Mouse (Mus musculus): ENCODE data around the gene Sec14l1.

The Sec14l1 gene

DNA sequence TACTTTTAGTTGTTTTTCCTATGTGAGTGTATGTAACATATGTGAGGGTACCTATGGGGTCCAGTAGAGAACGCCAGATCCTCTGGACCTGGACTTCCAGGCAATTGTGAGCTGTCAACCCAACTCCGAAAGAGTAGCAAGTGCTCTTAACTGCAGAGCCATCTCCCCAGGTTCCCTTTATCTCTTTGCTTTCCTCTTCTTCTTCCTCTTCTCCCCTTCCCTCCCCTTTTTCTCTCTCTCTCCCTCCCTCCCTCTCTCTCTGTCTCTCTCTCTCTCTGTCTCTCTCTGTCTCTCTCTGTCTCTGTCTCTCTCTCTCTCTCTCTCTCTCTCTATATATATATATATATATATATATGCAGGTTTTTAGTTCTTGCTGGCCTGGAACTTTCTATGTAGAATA is 7.1 kb upstream of the Sec14l1 start:
- DNase-seq (ENCODE audit: low spot score in 2 of 2), result no peak

GRCm38 (mm10) chr11:117108595-117108994 is 6.4 kb upstream of the Sec14l1 start:
- no peak for DNase-seq (ENCODE audit: low spot score in 2 of 2)

GRCm38 (mm10) chr11:117109179-117109954 is 5.6 kb upstream of the Sec14l1 start:
- DNase-seq (ENCODE audit: low spot score in 2 of 2), result no peak

DNA sequence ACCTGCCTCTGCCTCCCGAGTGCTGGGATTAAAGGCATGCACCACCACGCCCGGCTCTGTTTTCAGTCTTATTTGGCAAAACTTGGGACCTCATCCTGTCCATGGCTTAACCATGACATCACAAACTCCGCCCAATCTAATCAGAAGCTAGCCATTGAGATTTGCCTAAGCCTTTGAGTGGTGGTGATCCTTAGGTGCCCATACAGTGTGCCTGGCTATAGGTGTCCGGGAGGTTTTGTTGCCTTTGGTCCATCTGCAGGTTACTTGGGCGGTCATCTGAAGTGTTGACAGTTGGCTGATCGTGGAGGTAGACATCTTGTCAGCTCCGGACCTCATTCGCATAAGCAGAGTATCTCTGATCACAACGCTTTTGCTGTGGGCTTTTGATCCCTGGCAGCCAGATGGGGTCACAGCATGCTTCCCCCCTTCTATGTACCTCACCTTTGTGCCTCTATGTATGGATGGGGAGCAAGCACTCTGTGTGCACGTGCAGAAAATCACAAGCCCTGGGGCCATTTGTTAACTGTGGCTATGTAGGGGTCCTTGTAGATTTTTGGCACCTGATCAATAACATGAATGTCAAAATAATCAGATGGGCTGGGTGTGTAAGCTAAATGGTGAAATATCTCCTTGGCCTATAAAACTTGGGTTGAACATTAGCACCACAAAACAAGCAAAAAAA is 2.9 kb upstream of the Sec14l1 start:
- no peak for DNase-seq (ENCODE audit: low spot score in 2 of 2)

DNA sequence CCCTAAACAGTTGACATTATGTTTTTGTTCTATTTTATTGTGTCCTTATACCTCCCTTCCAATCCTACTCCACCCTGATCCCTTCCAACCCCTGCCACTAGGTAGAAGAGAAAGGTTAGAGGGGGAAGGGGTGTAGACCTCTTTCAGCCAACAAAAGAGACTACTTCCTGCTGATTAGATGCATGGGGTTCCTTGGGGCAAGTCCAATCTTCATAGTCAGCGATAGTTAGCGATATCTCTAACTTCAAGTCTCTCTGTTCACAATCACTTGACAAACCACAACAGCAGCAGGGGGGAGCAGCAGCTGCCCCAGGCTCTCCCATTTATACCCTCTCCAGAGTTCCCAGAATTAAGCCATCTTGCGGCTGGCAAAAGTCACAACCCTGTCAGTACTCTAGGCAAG is 2.3 kb upstream of the Sec14l1 start:
- DNase-seq (ENCODE audit: low spot score in 2 of 2), result no peak

- DNase-seq (ENCODE audit: low spot score in 2 of 2), result peak in 1 of 2 experiments; percentile 33
Measured at GRCm38 (mm10) chr11:117113377-117113776, 1.6 kb upstream of the Sec14l1 start.

GRCm38 (mm10) chr11:117114231-117114591 is 757 bp upstream of the Sec14l1 start:
- DNase-seq (ENCODE audit: low spot score in 2 of 2), result no peak

DNA sequence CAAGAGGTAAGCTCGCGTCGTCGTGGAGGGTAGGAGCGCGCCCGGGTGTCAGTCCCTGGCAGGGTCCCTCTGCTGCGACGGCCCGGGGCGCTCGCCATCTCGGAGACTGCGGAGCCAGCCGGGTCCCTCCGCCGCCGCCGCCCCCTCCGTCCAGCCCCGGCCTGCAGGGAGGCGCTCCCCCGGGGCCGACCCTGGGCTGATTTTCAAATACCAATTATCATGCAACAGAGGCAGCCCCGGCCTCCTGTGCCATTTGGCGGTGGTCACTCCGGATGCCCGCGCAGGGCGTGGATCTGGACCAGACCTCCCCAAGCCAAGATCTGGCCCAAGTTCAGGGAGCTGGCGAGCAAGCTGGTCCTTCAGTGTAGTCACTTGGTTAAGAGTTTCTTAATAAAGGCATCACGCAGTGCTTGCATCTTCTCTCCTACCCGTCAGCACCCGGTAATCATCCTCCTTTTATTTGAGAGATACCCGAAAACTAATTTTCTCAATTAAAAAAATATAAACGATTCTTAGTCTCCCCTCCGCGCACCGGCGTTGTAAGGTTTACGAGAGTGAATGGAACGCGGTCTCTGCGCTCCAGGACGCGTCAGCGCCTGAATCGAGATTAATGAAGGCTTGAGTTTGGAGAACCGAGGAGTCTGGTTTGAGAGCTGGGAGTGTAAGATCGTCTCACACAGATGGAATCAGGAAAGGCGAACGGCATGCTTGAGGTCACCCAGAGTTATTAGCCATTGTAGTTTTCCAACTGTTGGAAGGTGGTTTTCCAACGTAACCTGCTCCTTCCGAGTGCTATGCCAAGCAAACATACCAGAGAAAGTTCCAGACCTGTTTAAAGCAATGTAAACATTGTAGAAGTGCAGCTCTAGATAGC is 615 bp downstream of the Sec14l1 start:
- no peak for DNase-seq (ENCODE audit: low spot score in 2 of 2)

DNA sequence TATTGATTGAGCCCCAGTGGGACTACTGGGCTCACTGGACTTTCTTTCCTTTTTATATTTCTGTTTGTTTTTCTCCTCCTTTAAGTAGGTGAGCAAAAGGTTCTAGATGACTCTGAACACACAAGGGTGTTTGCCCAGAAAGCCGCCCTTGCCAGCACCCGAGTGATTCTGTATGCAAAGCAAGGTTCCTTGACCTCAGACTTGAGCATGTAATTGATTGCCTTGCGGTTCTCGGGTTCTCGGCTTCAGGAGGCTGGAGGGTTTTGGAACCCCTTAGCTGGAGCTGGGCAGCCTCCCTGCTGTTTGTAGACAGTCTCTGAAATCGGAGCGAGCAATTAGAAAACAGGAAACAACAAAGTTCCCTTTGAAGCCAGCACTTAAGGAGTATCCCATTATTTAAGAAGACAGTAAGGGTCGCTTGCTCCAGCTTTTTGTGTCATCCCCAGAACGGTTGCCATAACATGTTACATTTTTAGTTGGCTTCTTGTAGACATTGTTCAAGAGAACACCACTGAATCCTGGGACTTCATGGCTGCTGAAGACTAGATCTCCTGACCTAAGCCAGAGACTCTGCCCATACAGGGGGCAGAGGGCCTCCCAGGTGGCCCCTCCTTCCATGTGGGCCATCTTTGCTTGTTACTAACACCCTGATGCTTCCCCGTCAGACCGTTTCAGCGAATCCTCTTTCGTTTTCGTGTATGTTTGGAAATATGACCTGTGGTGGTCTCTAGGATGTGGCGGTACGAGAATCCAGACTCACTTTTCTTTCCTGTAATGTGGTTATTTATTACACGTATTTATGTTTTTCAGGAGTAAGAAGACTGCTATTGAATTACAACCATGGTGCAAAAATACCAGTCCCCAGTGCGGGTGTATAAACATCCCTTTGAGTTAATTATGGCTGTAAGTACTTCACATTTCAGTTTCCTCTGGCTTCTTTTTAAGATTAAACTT is 1.7 kb downstream of the Sec14l1 start:
- DNase-seq (ENCODE audit: low spot score in 2 of 2), result no peak

GRCm38 (mm10) chr11:117117321-117117720 is 2.4 kb downstream of the Sec14l1 start:
- no peak for DNase-seq (ENCODE audit: low spot score in 2 of 2)

GRCm38 (mm10) chr11:117117791-117118190 is 2.8 kb downstream of the Sec14l1 start:
- no peak for DNase-seq (ENCODE audit: low spot score in 2 of 2)

DNA sequence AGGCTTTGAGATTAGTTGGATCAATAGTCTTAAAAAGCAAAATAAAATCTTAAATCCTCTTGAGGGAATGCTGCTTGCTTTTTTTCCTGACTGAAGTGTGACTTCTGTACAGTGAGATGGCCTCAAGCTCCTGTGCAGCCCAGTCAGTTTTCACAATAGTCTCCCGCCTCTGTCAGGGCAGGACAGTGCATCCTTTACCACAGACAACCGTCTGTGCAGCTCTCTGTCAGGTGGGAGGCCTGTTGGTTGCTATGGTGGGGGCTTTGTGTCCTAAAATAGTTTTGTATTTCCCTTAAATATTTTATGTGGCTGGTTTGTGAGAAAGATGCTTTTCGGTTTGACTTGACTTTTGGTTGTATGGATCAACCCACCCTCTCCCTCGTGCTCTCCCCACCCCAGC is 3.3 kb downstream of the Sec14l1 start:
- no peak for DNase-seq (ENCODE audit: low spot score in 2 of 2)

GRCm38 (mm10) chr11:117118721-117119321 is 3.9 kb downstream of the Sec14l1 start:
- no peak for DNase-seq (ENCODE audit: low spot score in 2 of 2)

DNA sequence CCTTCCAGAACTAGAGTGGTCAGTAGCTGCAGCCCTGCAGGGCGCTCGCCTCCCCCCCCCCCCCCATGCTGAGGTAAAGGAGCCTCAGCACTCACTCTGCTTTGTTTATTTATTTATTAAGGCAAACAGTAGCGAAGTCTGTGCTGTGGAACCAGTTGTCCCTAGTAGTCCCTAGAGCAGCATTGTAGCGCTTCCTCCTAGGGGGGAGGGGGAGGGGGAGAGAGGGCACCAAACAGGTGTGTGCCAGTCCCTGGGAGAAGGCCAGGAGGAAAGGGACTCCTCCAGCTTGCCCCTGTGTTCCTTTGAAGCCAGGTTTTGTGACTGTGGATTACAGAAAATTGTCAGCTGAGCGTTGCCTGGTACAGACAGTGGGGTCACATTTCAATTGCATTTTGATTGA is 4.8 kb downstream of the Sec14l1 start:
- peak; percentile 29 to 38 for DNase-seq (ENCODE audit: low spot score in 2 of 2)

- DNase-seq (ENCODE audit: low spot score in 2 of 2), result no peak
Measured at GRCm38 (mm10) chr11:117120285-117121163, 5.6 kb downstream of the Sec14l1 start.

- peak in 1 of 2 experiments; percentile 42 for DNase-seq (ENCODE audit: low spot score in 2 of 2)
Measured at GRCm38 (mm10) chr11:117121164-117121535, 6.2 kb downstream of the Sec14l1 start.

GRCm38 (mm10) chr11:117121954-117122353 is 7.0 kb downstream of the Sec14l1 start:
- DNase-seq (ENCODE audit: low spot score in 2 of 2), result no peak

DNA sequence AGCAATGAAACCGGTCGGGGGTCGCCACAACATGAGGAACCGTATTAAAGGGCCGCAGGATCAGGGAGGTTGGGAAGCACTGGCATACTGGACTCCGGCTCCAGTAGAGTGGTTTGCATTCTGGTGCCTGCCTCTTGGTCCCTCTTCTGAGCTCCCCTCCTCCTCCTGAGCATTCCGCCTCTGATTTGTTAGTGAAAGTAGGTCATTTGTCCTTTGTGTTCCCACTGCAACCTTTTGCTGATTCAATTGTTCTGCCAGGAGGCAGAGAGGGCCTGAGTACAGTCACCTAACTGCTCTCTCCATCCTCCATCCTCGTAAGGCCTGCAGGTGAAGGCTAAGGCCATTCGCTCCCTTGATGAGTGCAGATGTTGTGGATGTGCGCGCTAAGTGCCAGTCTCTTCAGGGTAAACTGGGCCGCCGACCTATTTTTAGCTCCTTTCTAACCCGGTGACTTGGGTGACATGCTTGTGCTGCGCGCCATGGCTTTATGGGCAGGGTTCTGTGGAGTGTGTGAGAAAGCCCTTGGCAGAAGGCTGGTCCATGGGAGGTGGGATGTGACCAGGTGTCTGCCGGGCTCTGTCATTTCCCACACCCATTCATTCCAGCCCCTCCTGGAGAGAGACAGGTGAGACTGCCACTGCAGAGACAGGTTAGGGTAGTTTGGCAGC is 8.6 kb downstream of the Sec14l1 start:
- peak in 1 of 2 experiments; percentile 22 for DNase-seq (ENCODE audit: low spot score in 2 of 2)

DNA sequence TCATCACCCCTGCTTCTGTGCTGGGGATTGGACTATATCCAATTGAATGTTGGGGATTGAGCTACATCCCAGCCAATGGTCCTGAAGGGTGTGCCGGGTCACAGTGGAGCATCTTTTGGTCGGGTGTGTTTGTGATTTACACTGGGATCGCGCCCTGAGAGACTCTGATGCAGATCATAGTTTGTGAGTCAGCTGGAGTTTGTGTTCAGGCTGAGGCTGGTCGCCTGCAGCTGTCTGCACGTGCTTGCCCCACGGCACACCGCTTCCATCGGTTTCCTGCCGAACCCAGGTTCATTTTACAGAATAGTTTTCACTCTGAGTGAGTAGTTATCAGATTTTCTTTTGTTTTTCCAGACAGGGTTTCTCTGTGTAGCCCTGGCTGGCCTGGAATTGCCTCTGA is 9.6 kb downstream of the Sec14l1 start:
- no peak for DNase-seq (ENCODE audit: low spot score in 2 of 2)
